Mouse (Mus musculus) heart, embryonic 11.5 days (tissue): ENCODE measurements around the gene Polr2f. TPM values are rescaled to one million over a fixed set of nuclear protein-coding genes. Genes with fewer than 3 reads are reported as not detected.

Source experiments
- ATAC-seq: fragments of 200-750 bp; cut with Nextera tagmentation; replicated peaks from 2 replicates; pipeline ENCODE4 v1.8.0; 2017; ENCODE audit warnings: moderate library complexity; ENCODE audit not compliant: insufficient number of reproducible peaks, low FRiP score, low TSS enrichment
- H3K27ac ChIP-seq: fragments of 300-500 bp; sonication (generic); 2 replicates; pipeline ENCODE4 v1.5.1; 2014; ENCODE audit warnings: mild to moderate bottlenecking, low read depth, low read length
- H3K27me3 ChIP-seq: fragments of 300-500 bp; sonication (generic); 2 replicates; pipeline ENCODE4 v1.6.1; 2014; ENCODE audit warnings: mild to moderate bottlenecking, low read length, mixed read lengths; ENCODE audit not compliant: control insufficient read depth, insufficient read depth
- H3K36me3 ChIP-seq: fragments of 300-500 bp; sonication (generic); 2 replicates; pipeline ENCODE4 v1.6.1; 2014; ENCODE audit warnings: mild to moderate bottlenecking, low read length, moderate library complexity, mixed read lengths; ENCODE audit not compliant: control insufficient read depth, insufficient read depth
- H3K4me1 ChIP-seq: fragments of 300-500 bp; sonication (generic); 2 replicates; pipeline ENCODE4 v1.6.1; 2014; ENCODE audit warnings: low read length; ENCODE audit not compliant: control insufficient read depth, insufficient read depth
- H3K4me2 ChIP-seq: fragments of 300-500 bp; sonication (generic); 2 replicates; pipeline ENCODE4 v1.6.1; 2014; ENCODE audit warnings: mild to moderate bottlenecking, moderate library complexity
- H3K4me3 ChIP-seq: fragments of 300-500 bp; sonication (generic); 2 replicates; pipeline ENCODE4 v1.5.1; 2014; ENCODE audit warnings: low read depth, low read length
- H3K9ac ChIP-seq: fragments of 300-500 bp; sonication (generic); 2 replicates; pipeline ENCODE4 v1.6.1; 2014; ENCODE audit warnings: mild to moderate bottlenecking, low read depth, low read length, moderate library complexity
- H3K9me3 ChIP-seq: fragments of 300-500 bp; sonication (generic); replicated peaks from 2 replicates; pipeline ENCODE4 v1.6.1; 2016; ENCODE audit warnings: low read length; ENCODE audit not compliant: control insufficient read depth
- whole genome bisulfite sequencing: fragments of 180-500 bp; shearing (Covaris S2); extraction: QIAGEN DNeasy Blood & Tissue Kit; methylation state at CpG from one replicate; pipeline ENCODE4 v1.1.7; 2014; ENCODE audit not compliant: insufficient replicate concordance; 5-methylcytosine and 5-hydroxymethylcytosine counted together
- polyA plus RNA-seq: library from polyadenylated mRNA; unstranded; fragments of >200 nt; fragmentation: Nextera tagmentation; extraction: Ambion mirVana; gene quantifications from 2 replicates; pipeline ENCODE4 v1.2.1, GENCODE M21; 2014

The Polr2f gene
- polyA plus RNA-seq, 1 experiment from 2014 or later, result 297 TPM

- Histone ChIP-seq H3K27me3 (no peaks in the 10 kb centered on the region), H3K4me3 (no peak overlapping the region), H3K9ac (no peak overlapping the region), H3K4me1 (no peaks in the 10 kb centered on the region), H3K36me3 (peaks cover 30% of the 10 kb centered on the region), H3K9me3 (no peaks in the 10 kb centered on the region), H3K4me2 (no peak overlapping the region), H3K27ac (no peak overlapping the region)
- 50% methylated on average over 7 of the region's 7 CpGs for WGBS
- peak; percentile 42; the same call in 1 of the 2 replicates for ATAC-seq
These were observed 7.7 kb downstream of the Polr2f start for GRCm38 (mm10) chr15:79148533-79148932.

GRCm38 (mm10) chr15:79151881-79152280 lies 11.1 kb downstream of the Polr2f start:
- Histone ChIP-seq H3K4me3 (no peak overlapping the region), H3K27ac (no peak overlapping the region), H3K4me1 (peaks cover 11% of the 10 kb centered on the region), H3K27me3 (0 out of 2 replicates have a peak, but pooled peaks cover 4% of the 10 kb centered on the region), H3K9ac (no peak overlapping the region), H3K4me2 (no peak overlapping the region), H3K9me3 (no peaks in the 10 kb centered on the region), H3K36me3 (peaks cover 24% of the 10 kb centered on the region)
- WGBS, result 69% methylated on average over 8 of the region's 8 CpGs
- no peak for ATAC-seq

GRCm38 (mm10) chr15:79152709-79153108 lies 11.9 kb downstream of the Polr2f start:
- H3K4me3 ChIP-seq, result no peak overlapping the region
- peaks cover 11% of the 10 kb centered on the region for H3K4me1 ChIP-seq
- H3K4me2 ChIP-seq, result no peak overlapping the region
- peaks cover 16% of the 10 kb centered on the region for H3K36me3 ChIP-seq
- 53% methylated on average over 6 of the region's 6 CpGs for WGBS
- H3K9ac ChIP-seq, result no peak overlapping the region
- H3K9me3 ChIP-seq, result no peaks in the 10 kb centered on the region
- H3K27me3 ChIP-seq, result 0 out of 2 replicates have a peak, but pooled peaks cover 6% of the 10 kb centered on the region
- no peak overlapping the region for H3K27ac ChIP-seq
- no peak for ATAC-seq

GRCm38 (mm10) chr15:79155572-79155971 lies 14.8 kb downstream of the Polr2f start:
- WGBS, result 36% methylated on average over 3 of the region's 3 CpGs
- 0 out of 2 replicates have a peak, but pooled peaks have one; percentile 16 for ATAC-seq
- Histone ChIP-seq H3K4me1 (peaks cover 11% of the 10 kb centered on the region), H3K4me2 (no peak overlapping the region), H3K4me3 (no peak overlapping the region), H3K9ac (peak overlapping the region; percentile 39; the same call in 1 of the 2 replicates), H3K27me3 (peaks cover 30% of the 10 kb centered on the region), H3K9me3 (no peaks in the 10 kb centered on the region), H3K36me3 (peaks cover 8% of the 10 kb centered on the region), H3K27ac (no peak overlapping the region)

- Histone ChIP-seq H3K4me3 (no peak overlapping the region), H3K36me3 (no peaks in the 10 kb centered on the region), H3K27ac (no peak overlapping the region), H3K9me3 (no peaks in the 10 kb centered on the region), H3K9ac (no peak overlapping the region), H3K4me2 (no peak overlapping the region), H3K4me1 (peaks cover 15% of the 10 kb centered on the region), H3K27me3 (peaks cover 89% of the 10 kb centered on the region)
- no peak for ATAC-seq
- 63% methylated on average over 7 of the region's 7 CpGs for WGBS
These were observed 21.5 kb downstream of the Polr2f start for GRCm38 (mm10) chr15:79162301-79162700.

- ATAC-seq, result no peak
- Histone ChIP-seq H3K4me2 (no peak overlapping the region), H3K4me3 (peak overlapping the region; percentile 35; the same call in 1 of the 2 replicates), H3K27ac (no peak overlapping the region), H3K27me3 (peaks cover 86% of the 10 kb centered on the region), H3K9ac (no peak overlapping the region), H3K4me1 (peaks cover 15% of the 10 kb centered on the region), H3K36me3 (no peaks in the 10 kb centered on the region), H3K9me3 (no peaks in the 10 kb centered on the region)
- 30% methylated on average over 14 of the region's 14 CpGs for WGBS
These were observed 22.0 kb downstream of the Polr2f start for GRCm38 (mm10) chr15:79162822-79163221.

GRCm38 (mm10) chr15:79164251-79164650 lies 23.4 kb downstream of the Polr2f start:
- Histone ChIP-seq H3K9me3 (no peaks in the 10 kb centered on the region), H3K27me3 (peaks cover 75% of the 10 kb centered on the region), H3K9ac (no peak overlapping the region), H3K4me1 (peaks cover 15% of the 10 kb centered on the region), H3K4me3 (no peak overlapping the region; the same call in 1 of the 2 replicates), H3K27ac (no peak overlapping the region), H3K4me2 (peak overlapping the region; percentile 9; the same call in 1 of the 2 replicates), H3K36me3 (no peaks in the 10 kb centered on the region)
- ATAC-seq, result no peak
- 2% methylated on average over 15 of the region's 15 CpGs for WGBS

GRCm38 (mm10) chr15:79165140-79165539 lies 24.3 kb downstream of the Polr2f start, which contains the start of gene Sox10:
Sox10 (minus strand) TSS chr15:79165240.
- no peak for ATAC-seq
- peak within 1 kb of the TSS; percentile 9; the same call in 1 of the 2 replicates for H3K4me2 ChIP-seq

GRCm38 (mm10) chr15:79166712-79167111 lies 25.9 kb downstream of the Polr2f start:
- 30% methylated on average over 8 of the region's 8 CpGs for WGBS
- peaks cover 51% of the 10 kb centered on the region for H3K27me3 ChIP-seq
- ATAC-seq, result 0 out of 2 replicates have a peak, but pooled peaks have one; percentile 20

More at GRCm38 (mm10) chr15:79165140-79165539, 24.3 kb downstream of the Polr2f start, which contains the start of gene Sox10:
- 37% methylated on average over 5 of the region's 5 CpGs for WGBS
- H3K27me3 ChIP-seq, result peaks cover 67% of the 10 kb centered on the region
- H3K9me3 ChIP-seq, result no peaks in the 10 kb centered on the region
- H3K9ac ChIP-seq, result no peak within 1 kb of the TSS
- no peak within 1 kb of the TSS for H3K27ac ChIP-seq
- H3K4me1 ChIP-seq, result peaks cover 15% of the 10 kb centered on the region
- no peak within 1 kb of the TSS; the same call in 1 of the 2 replicates for H3K4me3 ChIP-seq
- H3K36me3 ChIP-seq, result no peaks in the 10 kb centered on the region

More at GRCm38 (mm10) chr15:79166712-79167111, 25.9 kb downstream of the Polr2f start:
- Histone ChIP-seq H3K36me3 (no peaks in the 10 kb centered on the region), H3K27ac (no peak overlapping the region), H3K4me1 (peaks cover 15% of the 10 kb centered on the region), H3K4me3 (no peak overlapping the region), H3K9me3 (no peaks in the 10 kb centered on the region), H3K9ac (no peak overlapping the region), H3K4me2 (no peak overlapping the region)
